Mouse (Mus musculus) layer of hippocampus, adult 9-10 months (tissue): ENCODE measurements around the gene Ubp1.
A peak's percentile ranks its signal among the peaks of the same experiment; 100 is the strongest.

Experiments used
- DNase-seq: peaks from one replicate; pipeline ENCODE4 v3.0.0; 2022; ENCODE audit warnings: low spot score

The Ubp1 gene

GRCm38 (mm10) chr9:114015724-114016123, 85.0 kb downstream of the Ubp1 start:
- no peak for DNase-seq

GRCm38 (mm10) chr9:114016402-114016801, 85.7 kb downstream of the Ubp1 start:
- DNase-seq, result no peak

- no peak for DNase-seq
These were observed 88.5 kb downstream of the Ubp1 start for GRCm38 (mm10) chr9:114019012-114019762.

GRCm38 (mm10) chr9:114022141-114022540, 91.4 kb downstream of the Ubp1 start:
- DNase-seq, result no peak

GRCm38 (mm10) chr9:114025182-114025581, 94.4 kb downstream of the Ubp1 start:
- no peak for DNase-seq

- DNase-seq, result no peak
These were observed 95.1 kb downstream of the Ubp1 start for GRCm38 (mm10) chr9:114025846-114026245.

- DNase-seq, result peak; percentile 35
These were observed 95.7 kb downstream of the Ubp1 start for GRCm38 (mm10) chr9:114026261-114026934.
